Mouse (Mus musculus): ENCODE results near the gene Aldh1l1.
"Not testable (repeated sequence)": the region's sequence is repeated elsewhere in the genome, so short reads cannot be mapped to it uniquely, and the experiment has no call there.

Aldh1l1 gene

GRCm38 (mm10) chr6:90618821-90619636 is 132.8 kb downstream of the Aldh1l1 start:
- ATAC-seq (ENCODE audit: low TSS enrichment) = no peak

DNA sequence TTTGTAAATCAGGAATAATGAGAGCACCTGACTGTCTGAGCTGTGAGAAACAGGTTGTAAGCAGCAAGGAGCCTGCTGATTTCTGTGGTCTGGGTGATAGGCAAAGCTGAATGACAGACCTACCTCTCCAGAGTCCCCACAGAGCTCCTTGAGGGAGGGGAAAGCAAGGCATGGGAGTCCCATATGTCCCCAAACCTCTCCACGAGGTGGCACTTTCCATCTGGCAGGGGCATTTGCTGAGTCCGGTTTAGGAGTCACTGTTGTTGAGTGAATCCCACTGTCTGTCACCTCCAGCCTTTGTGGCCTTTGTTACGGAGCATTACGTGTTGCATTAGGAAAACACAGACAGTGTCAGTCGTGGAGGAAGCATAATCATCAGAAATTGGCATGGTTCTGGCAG is 133.7 kb downstream of the Aldh1l1 start:
- no peak for ATAC-seq (ENCODE audit: low TSS enrichment)

GRCm38 (mm10) chr6:90620791-90621583 is 134.8 kb downstream of the Aldh1l1 start:
- ATAC-seq (ENCODE audit: low TSS enrichment) = no peak

DNA sequence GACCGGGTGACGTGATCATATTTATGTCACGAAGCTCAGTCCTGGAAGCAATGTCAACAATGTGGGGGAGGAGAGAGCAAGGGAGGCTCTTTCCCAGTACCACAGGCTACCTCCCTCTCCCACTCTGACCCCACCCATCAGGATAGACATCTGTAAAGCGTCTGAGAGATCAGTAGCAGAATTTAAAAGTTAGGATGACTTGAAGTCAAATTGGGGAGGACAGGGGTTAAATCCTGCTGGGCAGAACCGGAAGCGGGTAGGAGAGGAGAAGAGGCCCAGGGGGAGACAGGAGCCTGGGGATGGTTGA is 135.3 kb downstream of the Aldh1l1 start:
- no peak for ATAC-seq (ENCODE audit: low TSS enrichment)

DNA sequence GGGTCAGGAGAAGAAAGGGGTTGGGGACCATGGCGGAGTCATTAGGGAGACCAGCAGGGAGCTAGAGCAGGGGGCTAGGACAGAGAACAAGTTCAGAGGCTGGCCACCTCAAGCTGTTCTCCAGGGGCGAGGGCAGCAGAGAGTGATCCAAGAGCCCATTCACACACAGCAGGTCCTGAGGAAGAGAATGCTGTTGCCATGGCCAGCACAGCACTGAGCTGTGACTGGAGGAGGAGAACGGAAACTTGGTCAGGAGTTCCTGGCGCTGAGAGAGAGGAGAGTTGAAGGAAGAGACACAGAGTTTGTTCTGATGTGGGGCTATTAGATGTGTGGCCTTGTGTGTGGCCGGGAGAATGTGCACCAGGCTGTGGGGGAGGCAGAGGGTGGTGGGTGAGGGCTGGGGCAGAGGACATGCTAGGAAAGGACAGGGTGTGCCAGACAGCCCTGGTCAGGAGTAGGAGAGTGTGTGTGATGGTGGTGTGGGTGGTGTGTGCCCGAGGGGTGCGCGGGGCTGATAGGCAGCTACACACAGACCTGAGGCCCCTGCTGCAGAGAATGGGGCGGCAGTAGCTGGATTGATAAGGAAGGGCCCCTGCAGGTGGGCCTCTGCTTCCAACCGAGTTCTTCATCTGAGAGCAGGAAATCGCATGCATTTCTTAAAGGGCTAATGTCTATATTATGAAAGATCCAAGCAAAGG is 136.7 kb downstream of the Aldh1l1 start:
- ATAC-seq (ENCODE audit: low TSS enrichment) = no peak; the same call in 1 of the 2 replicates

- no peak for ATAC-seq (ENCODE audit: low TSS enrichment)
These were observed 137.2 kb downstream of the Aldh1l1 start for GRCm38 (mm10) chr6:90623456-90623836.

DNA sequence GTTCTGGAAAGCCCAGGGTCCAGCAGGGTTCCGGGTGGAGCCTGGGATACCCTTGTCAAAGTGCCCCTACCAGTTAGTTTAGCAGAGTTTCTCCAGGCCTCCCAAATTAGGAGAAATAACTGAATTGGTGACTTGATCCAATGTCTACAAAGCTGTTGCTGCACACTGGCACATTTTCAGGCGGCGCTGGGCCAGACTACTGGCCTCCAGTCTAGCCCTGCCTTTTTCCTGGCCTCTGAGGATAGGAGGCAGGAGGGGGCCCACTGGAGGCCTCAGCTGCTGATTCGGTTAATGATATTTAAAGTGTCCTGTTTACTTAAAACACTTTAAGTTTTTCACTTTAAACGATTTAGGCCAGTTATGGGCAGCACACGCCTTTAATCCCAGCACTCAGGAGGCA is 138.0 kb downstream of the Aldh1l1 start:
- ATAC-seq (ENCODE audit: low TSS enrichment) = no peak

DNA sequence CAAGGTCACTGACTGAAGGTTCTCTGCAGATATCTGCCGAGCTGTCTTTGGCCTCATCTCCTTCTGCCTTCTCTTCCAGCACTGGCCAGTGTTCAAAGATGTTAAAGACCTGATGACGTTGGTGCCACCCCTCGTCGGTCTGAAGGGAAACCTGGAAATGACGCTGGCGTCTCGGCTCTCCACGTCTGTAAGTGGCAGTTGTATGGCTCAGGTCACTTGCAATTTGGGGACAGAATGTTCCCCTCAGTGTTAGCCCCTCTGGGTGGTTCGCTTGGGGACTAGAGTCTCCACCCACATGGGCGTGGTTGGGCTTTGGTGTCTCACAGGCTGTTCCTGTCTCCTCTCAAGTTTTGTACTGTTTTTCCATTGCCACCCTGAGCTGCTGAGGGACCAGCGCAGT is 138.5 kb downstream of the Aldh1l1 start:
- ATAC-seq (ENCODE audit: low TSS enrichment) = no peak

DNA sequence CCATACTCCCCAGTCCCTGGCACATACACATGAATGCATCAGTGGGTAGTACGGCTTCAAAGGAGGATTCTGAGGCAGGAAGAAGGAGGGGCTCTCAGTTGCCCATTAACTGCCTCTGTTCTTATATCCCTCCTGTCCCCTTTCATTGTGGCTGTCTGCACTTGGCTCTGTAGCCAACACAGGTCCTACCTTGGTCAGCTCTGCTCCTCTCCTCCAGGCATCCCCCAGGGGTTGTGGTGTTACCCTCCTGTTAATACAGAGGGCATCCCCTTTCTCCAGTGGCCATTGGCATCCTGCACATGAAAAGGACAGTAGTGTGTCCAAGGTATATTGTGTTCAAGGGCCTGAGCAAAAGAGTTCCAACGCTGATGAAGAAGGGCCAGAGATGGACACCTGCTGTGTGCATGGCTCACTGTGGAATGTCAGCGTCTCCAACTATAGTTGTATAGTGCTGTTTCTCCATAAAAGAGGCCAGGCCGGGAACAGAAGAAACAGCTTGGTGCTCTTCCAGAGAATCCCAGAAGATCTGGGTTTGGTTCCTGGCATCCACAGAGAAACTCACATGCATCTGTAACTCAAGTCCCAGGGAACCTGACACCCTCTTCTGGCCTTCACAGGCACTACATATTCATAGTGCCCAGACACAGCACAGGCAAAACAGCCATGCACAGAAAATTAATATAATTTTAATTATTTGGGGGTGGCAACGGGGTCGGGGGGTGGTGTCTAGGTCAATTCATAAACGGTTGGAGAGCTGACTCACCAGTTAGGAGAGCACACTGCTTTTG is 139.2 kb downstream of the Aldh1l1 start:
- ATAC-seq (ENCODE audit: low TSS enrichment) = no peak

GRCm38 (mm10) chr6:90627556-90627955 is 141.3 kb downstream of the Aldh1l1 start:
- no peak for ATAC-seq (ENCODE audit: low TSS enrichment)

- ATAC-seq (ENCODE audit: low TSS enrichment) = no peak
These were observed 143.3 kb downstream of the Aldh1l1 start for GRCm38 (mm10) chr6:90629506-90629905.

- no peak for ATAC-seq (ENCODE audit: low TSS enrichment)
These were observed 144.2 kb downstream of the Aldh1l1 start for GRCm38 (mm10) chr6:90630427-90630826.

GRCm38 (mm10) chr6:90632526-90632925 is 146.3 kb downstream of the Aldh1l1 start:
- ATAC-seq (ENCODE audit: low TSS enrichment) = not testable (repeated sequence)

DNA sequence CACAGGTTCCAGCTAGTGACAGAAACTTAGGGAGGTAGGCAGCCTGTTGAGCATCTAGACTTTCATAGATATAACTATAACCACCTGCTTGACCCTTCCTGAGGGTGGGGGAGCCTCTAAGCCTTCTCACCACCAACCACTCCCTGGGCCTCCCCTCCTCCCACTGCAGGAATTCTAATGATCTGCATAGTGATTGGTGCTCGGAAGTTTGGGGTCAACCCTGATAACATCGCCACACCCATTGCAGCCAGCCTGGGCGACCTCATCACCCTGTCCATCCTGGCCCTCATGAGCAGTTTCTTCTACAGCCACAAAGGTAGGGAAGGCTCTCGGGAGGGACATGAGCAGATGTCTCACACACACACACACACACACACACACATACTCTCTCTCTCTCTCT is 148.9 kb downstream of the Aldh1l1 start:
- ATAC-seq (ENCODE audit: low TSS enrichment) = no peak

DNA sequence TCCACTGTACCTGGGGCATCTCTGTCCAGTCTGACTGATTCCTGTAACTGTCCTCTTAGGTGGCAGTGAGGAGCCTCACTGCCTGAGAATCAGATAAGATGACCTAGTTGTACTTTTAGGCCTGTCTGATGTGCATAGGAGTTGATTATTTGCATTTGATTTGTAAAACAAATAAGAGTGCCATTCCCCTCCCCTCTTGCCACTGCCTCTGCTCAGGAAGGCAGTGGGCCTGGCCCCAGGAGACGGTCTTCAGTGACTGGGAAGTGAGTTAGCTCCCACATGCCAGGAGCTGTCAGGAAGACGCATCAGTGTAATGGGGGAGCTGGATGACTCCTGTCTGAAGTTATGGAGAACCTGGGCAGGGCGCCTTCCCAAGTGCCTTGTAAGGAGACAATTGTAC is 149.4 kb downstream of the Aldh1l1 start:
- ATAC-seq (ENCODE audit: low TSS enrichment) = no peak

GRCm38 (mm10) chr6:90643057-90643456 is 156.8 kb downstream of the Aldh1l1 start:
- ATAC-seq (ENCODE audit: low TSS enrichment) = no peak

GRCm38 (mm10) chr6:90644965-90645364 is 158.7 kb downstream of the Aldh1l1 start:
- no peak for ATAC-seq (ENCODE audit: low TSS enrichment)

DNA sequence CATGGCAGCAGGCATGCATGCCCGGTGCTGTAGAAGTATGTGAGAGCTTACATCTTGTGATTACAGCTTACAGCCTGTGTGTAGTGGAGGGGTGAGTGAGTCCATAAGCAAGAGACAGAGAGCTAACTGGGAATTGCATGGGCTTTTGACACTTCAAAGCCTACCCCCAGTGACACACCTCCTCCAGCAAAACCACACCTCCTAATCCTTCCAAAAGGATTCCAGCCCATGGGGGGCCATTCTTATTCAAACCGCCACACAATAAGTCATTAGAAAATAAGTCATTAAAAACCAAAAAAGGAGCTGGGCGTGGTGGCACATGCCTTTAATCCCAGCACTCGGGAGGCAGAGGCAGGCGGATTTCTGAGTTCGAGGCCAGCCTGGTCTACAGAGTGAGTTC is 162.2 kb downstream of the Aldh1l1 start:
- ATAC-seq (ENCODE audit: low TSS enrichment) = no peak

DNA sequence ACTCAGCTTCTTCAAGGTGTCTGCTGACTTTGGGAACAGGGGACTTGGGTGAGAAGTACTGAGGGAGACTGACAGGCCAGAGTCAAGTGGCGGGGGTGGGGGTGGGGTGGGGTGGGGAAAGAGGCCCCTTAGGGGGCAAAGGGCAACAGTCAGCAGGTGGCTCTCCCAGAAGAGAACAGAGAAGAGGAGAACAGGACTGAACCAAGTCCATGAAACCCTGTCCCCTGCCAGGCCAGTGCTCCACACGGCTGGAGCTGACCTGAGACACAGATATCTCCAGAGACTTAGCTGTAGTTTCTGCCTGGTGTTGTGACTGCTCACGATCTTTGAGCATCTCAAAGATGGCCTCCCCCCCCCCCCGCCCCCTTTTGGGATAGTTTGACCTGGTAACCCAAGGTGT is 163.1 kb downstream of the Aldh1l1 start:
- no peak for ATAC-seq (ENCODE audit: low TSS enrichment)

Measured in frontal cortex, adult (tissue).